Mouse (Mus musculus) bone marrow macrophage, adult 2 months (primary cell): ENCODE measurements around the gene Uhrf1bp1.

ENCODE experiments used
- CTCF ChIP-seq: IDR thresholded peaks from 2 replicates; pipeline ENCODE4 v1.5.1; 2012; ENCODE audit warnings: low read depth, mild to moderate bottlenecking, low read length, moderate library complexity
- POLR2A ChIP-seq: IDR thresholded peaks from 2 replicates; pipeline ENCODE4 v1.6.1; 2012; ENCODE audit warnings: mild to moderate bottlenecking, low read depth, low read length, borderline replicate concordance

GRCm38 (mm10) chr17:27865461-27865860 lies 9.2 kb downstream of the Uhrf1bp1 start:
- no peak for TF ChIP-seq CTCF
- no peak for TF ChIP-seq POLR2A
